Mouse (Mus musculus): Measurements from ENCODE around the gene Miip. TPM values are rescaled to one million over a fixed set of nuclear protein-coding genes. Genes with fewer than 3 reads are reported as not detected.
A peak's percentile ranks its signal among the peaks of the same experiment; 100 is the strongest.

The Miip gene
- 1 to 10 TPM; 6.0 to 9.4 (median 7.2) TPM for total RNA-seq (2022)

GRCm38 (mm10) chr4:147868450-147869031, at the start of gene Miip, which contains the start of gene Fv1:
TSS of gene Miip (minus strand) at chr4:147868816.
TSS of gene Fv1 (plus strand) at chr4:147868979.
- DNase-seq (ENCODE audit: low spot score) = peak; percentile 99

GRCm38 (mm10) chr4:147909486-147909885, 40.9 kb upstream of the Miip start:
- no peak for DNase-seq (ENCODE audit: low spot score)

GRCm38 (mm10) chr4:147906230-147906629, 37.6 kb upstream of the Miip start:
- no peak for DNase-seq (ENCODE audit: low spot score)

- DNase-seq (ENCODE audit: low spot score) = no peak
Measured at GRCm38 (mm10) chr4:147905090-147905659, 36.6 kb upstream of the Miip start.

GRCm38 (mm10) chr4:147904313-147905089, 35.9 kb upstream of the Miip start, which contains the start of gene Mfn2:
TSS of gene Mfn2 (minus strand) at chr4:147904704.
- DNase-seq (ENCODE audit: low spot score) = peak; percentile 91

GRCm38 (mm10) chr4:147903601-147904000, 35.0 kb upstream of the Miip start:
- DNase-seq (ENCODE audit: low spot score) = no peak

GRCm38 (mm10) chr4:147902906-147903500, 34.4 kb upstream of the Miip start:
- DNase-seq (ENCODE audit: low spot score) = no peak

- peak; percentile 68 for DNase-seq (ENCODE audit: low spot score)
Measured at GRCm38 (mm10) chr4:147900452-147900851, 31.8 kb upstream of the Miip start.

GRCm38 (mm10) chr4:147897348-147897747, 28.7 kb upstream of the Miip start:
- peak; percentile 62 for DNase-seq (ENCODE audit: low spot score)

GRCm38 (mm10) chr4:147896411-147896810, 27.8 kb upstream of the Miip start:
- no peak for DNase-seq (ENCODE audit: low spot score)

- no peak for DNase-seq (ENCODE audit: low spot score)
Measured at GRCm38 (mm10) chr4:147895815-147896330, 27.3 kb upstream of the Miip start.

GRCm38 (mm10) chr4:147890341-147890740, 21.7 kb upstream of the Miip start:
- no peak for DNase-seq (ENCODE audit: low spot score)

- DNase-seq (ENCODE audit: low spot score) = no peak
Measured at GRCm38 (mm10) chr4:147888237-147888636, 19.6 kb upstream of the Miip start.

- no peak for DNase-seq (ENCODE audit: low spot score)
Measured at GRCm38 (mm10) chr4:147887277-147887676, 18.7 kb upstream of the Miip start.

- DNase-seq (ENCODE audit: low spot score) = no peak
Measured at GRCm38 (mm10) chr4:147886158-147886557, 17.5 kb upstream of the Miip start.

- no peak for DNase-seq (ENCODE audit: low spot score)
Measured at GRCm38 (mm10) chr4:147884138-147884537, 15.5 kb upstream of the Miip start.

GRCm38 (mm10) chr4:147883041-147883440, 14.4 kb upstream of the Miip start:
- DNase-seq (ENCODE audit: low spot score) = no peak

GRCm38 (mm10) chr4:147881792-147882191, 13.2 kb upstream of the Miip start:
- DNase-seq (ENCODE audit: low spot score) = no peak

- DNase-seq (ENCODE audit: low spot score) = no peak
Measured at GRCm38 (mm10) chr4:147879865-147880264, 11.2 kb upstream of the Miip start.

- DNase-seq (ENCODE audit: low spot score) = no peak
Measured at GRCm38 (mm10) chr4:147879456-147879855, 10.8 kb upstream of the Miip start.

GRCm38 (mm10) chr4:147878537-147878936, 9.9 kb upstream of the Miip start:
- DNase-seq (ENCODE audit: low spot score) = no peak

All from heart, adult 8-10 months (tissue).